Mouse (Mus musculus) hindbrain, embryonic 11.5 days (tissue): ENCODE results near the gene Wwc2. TPM values are rescaled to one million over a fixed set of nuclear protein-coding genes. Genes with fewer than 3 reads are reported as not detected.

Experiments
- ATAC-seq: fragments of 200-750 bp; cut with Nextera tagmentation; 2 replicates; pipeline ENCODE4 v1.8.0; 2017; ENCODE audit warnings: mild to moderate bottlenecking, moderate TSS enrichment, moderate library complexity; ENCODE audit not compliant: low FRiP score
- DNase-seq: peaks from one replicate; pipeline ENCODE4 v3.0.0-alpha.2; 2015; ENCODE audit warnings: low spot score
- H3K27ac ChIP-seq: fragments of 300-500 bp; sonication (generic); 2 replicates; pipeline ENCODE4 v1.5.1; 2014; ENCODE audit warnings: mild to moderate bottlenecking, low read depth, low read length
- H3K27me3 ChIP-seq: fragments of 300-500 bp; sonication (generic); 2 replicates; pipeline ENCODE4 v1.6.1; 2014; ENCODE audit warnings: mild to moderate bottlenecking, low read length, moderate library complexity, mixed read lengths; ENCODE audit not compliant: control insufficient read depth, insufficient read depth
- H3K36me3 ChIP-seq: fragments of 300-500 bp; sonication (generic); 2 replicates; pipeline ENCODE4 v1.6.1; 2014; ENCODE audit warnings: mild to moderate bottlenecking, low read length, moderate library complexity, mixed read lengths; ENCODE audit not compliant: control insufficient read depth, insufficient read depth
- H3K4me1 ChIP-seq: fragments of 300-500 bp; sonication (generic); replicated peaks from 2 replicates; pipeline ENCODE4 v1.6.1; 2014; ENCODE audit warnings: low read length, mixed read lengths; ENCODE audit not compliant: control insufficient read depth, insufficient read depth
- H3K4me2 ChIP-seq: fragments of 300-500 bp; sonication (generic); replicated peaks from 2 replicates; pipeline ENCODE4 v1.6.1; 2014; ENCODE audit warnings: mild to moderate bottlenecking, low read depth, low read length
- H3K4me3 ChIP-seq: fragments of 300-500 bp; sonication (generic); 2 replicates; pipeline ENCODE4 v1.5.1; 2014; ENCODE audit warnings: low read depth, low read length
- H3K9ac ChIP-seq: fragments of 300-500 bp; sonication (generic); 2 replicates; pipeline ENCODE4 v1.6.1; 2014; ENCODE audit warnings: low read depth, low read length
- H3K9me3 ChIP-seq: fragments of 300-500 bp; sonication (generic); 2 replicates; pipeline ENCODE4 v1.6.1; 2016; ENCODE audit warnings: low read length; ENCODE audit not compliant: control insufficient read depth
- WGBS: fragments of 180-500 bp; shearing (Covaris S2); extraction: QIAGEN DNeasy Blood & Tissue Kit; methylation state at CpG from one replicate; pipeline ENCODE4 v1.1.7; 2014; 5-methylcytosine and 5-hydroxymethylcytosine counted together
- polyA plus RNA-seq: library from polyadenylated mRNA; unstranded; fragments of >200 nt; fragmentation: Nextera tagmentation; extraction: Ambion mirVana; gene quantifications from 2 replicates; pipeline ENCODE4 v1.2.1, GENCODE M21; 2014

Gene Wwc2
- polyA plus RNA-seq, 1 experiment from 2014 or later = 10.0 TPM

GRCm38 (mm10) chr8:47883739-47884138 lies 107.0 kb downstream of the Wwc2 start:
- no peak overlapping the region for H3K9ac ChIP-seq
- no peak overlapping the region for H3K27ac ChIP-seq
- H3K36me3 ChIP-seq = no peaks in the 10 kb centered on the region
- H3K4me3 ChIP-seq = no peak overlapping the region
- H3K9me3 ChIP-seq = no peaks in the 10 kb centered on the region
- no peak overlapping the region for H3K4me2 ChIP-seq
- no peaks in the 10 kb centered on the region for H3K27me3 ChIP-seq
- 92% methylated on average over 8 of the region's 8 CpGs for WGBS
- ATAC-seq (no peak), DNase-seq (no peak)
- no peaks in the 10 kb centered on the region for H3K4me1 ChIP-seq

GRCm38 (mm10) chr8:47878516-47878915 lies 112.2 kb downstream of the Wwc2 start:
- no peak overlapping the region for H3K4me3 ChIP-seq
- no peak overlapping the region for H3K27ac ChIP-seq
- no peak overlapping the region for H3K9ac ChIP-seq
- no peak for ATAC-seq
- H3K27me3 ChIP-seq = no peaks in the 10 kb centered on the region
- H3K36me3 ChIP-seq = no peaks in the 10 kb centered on the region
- H3K9me3 ChIP-seq = no peaks in the 10 kb centered on the region
- 79% methylated on average over 3 of the region's 3 CpGs for WGBS
- H3K4me2 ChIP-seq = no peak overlapping the region
- no peaks in the 10 kb centered on the region for H3K4me1 ChIP-seq
- DNase-seq = no peak

- no peak overlapping the region for H3K9ac ChIP-seq
- no peaks in the 10 kb centered on the region for H3K9me3 ChIP-seq
- no peak for ATAC-seq
- H3K4me1 ChIP-seq = no peaks in the 10 kb centered on the region
- no peak for DNase-seq
- H3K36me3 ChIP-seq = no peaks in the 10 kb centered on the region
- H3K27me3 ChIP-seq = no peaks in the 10 kb centered on the region
- WGBS = 91% methylated on average over 12 of the region's 12 CpGs
- H3K4me3 ChIP-seq = no peak overlapping the region
- no peak overlapping the region for H3K4me2 ChIP-seq
- H3K27ac ChIP-seq = no peak overlapping the region
Observed at GRCm38 (mm10) chr8:47875865-47876264, 114.9 kb downstream of the Wwc2 start.

DNA sequence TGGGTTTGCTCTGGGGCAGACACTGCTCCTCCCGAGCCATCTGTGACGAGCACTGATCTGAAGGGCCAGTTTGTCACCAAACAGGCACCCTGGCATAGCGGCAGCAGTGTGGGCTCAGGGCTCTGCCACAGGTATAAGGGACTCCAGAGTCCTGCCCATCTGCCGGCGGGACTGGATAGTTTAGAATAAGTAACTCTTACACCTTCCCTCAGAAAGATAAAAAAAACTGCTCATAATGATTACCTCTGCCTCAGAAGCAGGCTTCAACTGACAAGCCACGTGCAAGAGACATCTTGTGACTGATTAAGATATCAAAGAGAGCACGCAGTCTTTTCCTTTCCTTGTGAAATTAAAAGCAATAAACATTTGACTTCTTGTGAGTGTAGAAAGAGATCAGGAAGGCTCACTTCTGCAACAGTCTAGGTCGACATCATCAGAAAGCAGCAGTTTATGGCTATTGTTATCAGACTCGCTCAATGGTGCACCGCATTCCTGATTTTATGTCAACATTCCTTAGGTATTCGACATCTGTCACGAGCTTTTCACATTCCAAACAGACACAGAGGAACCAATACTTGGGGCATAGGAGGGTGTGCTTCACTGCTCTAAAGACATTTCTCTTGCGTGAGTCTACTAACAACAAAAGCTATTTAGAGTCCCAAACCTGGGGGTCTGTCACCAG lies 116.1 kb downstream of the Wwc2 start:
- WGBS = 75% methylated on average over 13 of the region's 13 CpGs

DNA sequence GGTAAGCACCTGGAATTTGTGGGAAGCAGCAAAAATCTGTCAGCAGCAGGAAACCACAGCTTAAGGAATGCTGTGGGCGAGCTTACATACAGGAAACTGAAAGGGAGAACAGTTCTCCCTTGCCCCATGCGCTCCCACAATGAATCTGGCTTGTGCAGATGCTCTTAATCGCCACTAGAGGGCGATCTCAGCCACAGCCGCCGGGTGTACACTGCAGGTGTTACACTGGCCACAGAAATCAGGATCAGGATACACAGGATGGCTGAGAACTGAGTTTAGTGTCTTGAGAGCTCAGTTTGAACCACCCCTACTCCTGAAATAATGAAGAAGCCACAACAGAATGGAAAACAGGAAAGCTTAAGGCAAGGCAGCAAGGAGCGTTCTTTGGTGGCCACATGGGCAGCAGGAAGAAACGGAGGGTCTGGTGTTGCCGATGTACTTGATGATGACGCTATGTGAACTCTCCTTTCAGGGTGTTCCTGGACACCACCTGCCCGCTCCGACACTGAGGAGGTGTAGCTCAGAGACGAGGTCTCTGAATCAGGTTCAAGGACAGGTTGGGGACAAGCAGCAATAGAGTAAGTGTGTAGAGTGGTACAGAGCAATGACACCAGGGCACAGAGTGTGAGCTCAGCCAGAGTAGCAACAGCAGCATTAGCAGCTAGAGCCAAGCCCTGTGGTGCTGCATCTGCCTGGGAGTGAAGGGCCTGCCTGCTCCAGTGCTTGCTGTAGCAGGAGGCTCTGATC lies 118.2 kb downstream of the Wwc2 start:
- Histone ChIP-seq H3K4me3 (no peak overlapping the region), H3K4me2 (no peak overlapping the region), H3K27ac (no peak overlapping the region), H3K36me3 (no peaks in the 10 kb centered on the region), H3K9me3 (no peaks in the 10 kb centered on the region), H3K27me3 (no peaks in the 10 kb centered on the region), H3K4me1 (no peaks in the 10 kb centered on the region), H3K9ac (no peak overlapping the region)
- peak; percentile 80; the same call in 1 of the 2 replicates for ATAC-seq
- 52% methylated on average over 13 of the region's 13 CpGs for WGBS
- DNase-seq = peak; percentile 73

More for the DNA sequence above, 116.1 kb downstream of the Wwc2 start:
- no peak for ATAC-seq
- no peaks in the 10 kb centered on the region for H3K9me3 ChIP-seq
- no peak overlapping the region for H3K4me2 ChIP-seq
- no peak overlapping the region for H3K27ac ChIP-seq
- H3K36me3 ChIP-seq = no peaks in the 10 kb centered on the region
- no peak overlapping the region for H3K9ac ChIP-seq
- no peaks in the 10 kb centered on the region for H3K27me3 ChIP-seq
- DNase-seq = no peak
- H3K4me3 ChIP-seq = no peak overlapping the region
- no peaks in the 10 kb centered on the region for H3K4me1 ChIP-seq

- Histone ChIP-seq H3K27ac (no peak overlapping the region), H3K27me3 (no peaks in the 10 kb centered on the region), H3K4me2 (no peak overlapping the region), H3K9ac (no peak overlapping the region), H3K4me1 (no peaks in the 10 kb centered on the region), H3K4me3 (no peak overlapping the region), H3K36me3 (no peaks in the 10 kb centered on the region), H3K9me3 (no peaks in the 10 kb centered on the region)
- ATAC-seq = peak; percentile 47; the same call in 1 of the 2 replicates
- WGBS = 27% methylated on average over 8 of the region's 8 CpGs
- peak; percentile 90 for DNase-seq
Observed at GRCm38 (mm10) chr8:47867067-47867466, 123.7 kb downstream of the Wwc2 start.

DNA sequence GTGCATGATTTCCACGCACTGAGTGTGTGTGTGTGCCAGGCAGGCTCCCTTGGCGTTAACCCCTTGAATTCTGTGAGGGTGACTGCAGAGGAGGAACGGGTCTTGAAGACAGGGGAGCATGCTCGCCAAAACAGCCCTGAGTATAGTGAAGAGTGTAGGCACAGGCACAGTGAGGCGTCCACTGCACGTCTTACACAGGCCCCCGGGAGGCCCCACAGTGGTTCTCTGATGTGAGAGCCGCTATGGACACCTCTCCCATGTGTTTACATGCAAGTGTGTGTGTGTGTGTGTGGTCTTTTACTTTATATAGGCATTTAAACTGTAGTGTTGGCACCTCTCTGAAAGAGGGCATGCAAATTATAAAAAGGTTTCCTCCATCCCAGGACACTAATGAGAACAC lies 124.2 kb downstream of the Wwc2 start:
- DNase-seq = no peak
- no peak overlapping the region for H3K9ac ChIP-seq
- H3K4me3 ChIP-seq = no peak overlapping the region
- no peaks in the 10 kb centered on the region for H3K27me3 ChIP-seq
- H3K36me3 ChIP-seq = no peaks in the 10 kb centered on the region
- H3K27ac ChIP-seq = no peak overlapping the region
- ATAC-seq = no peak
- no peaks in the 10 kb centered on the region for H3K9me3 ChIP-seq
- no peak overlapping the region for H3K4me2 ChIP-seq
- no peaks in the 10 kb centered on the region for H3K4me1 ChIP-seq
- 89% methylated on average over 8 of the region's 8 CpGs for WGBS

- Histone ChIP-seq H3K36me3 (no peaks in the 10 kb centered on the region), H3K9ac (no peak overlapping the region), H3K4me1 (no peaks in the 10 kb centered on the region), H3K27ac (no peak overlapping the region), H3K9me3 (no peaks in the 10 kb centered on the region), H3K27me3 (no peaks in the 10 kb centered on the region), H3K4me3 (no peak overlapping the region), H3K4me2 (no peak overlapping the region)
- ATAC-seq (no peak), DNase-seq (no peak)
- 93% methylated on average over 12 of the region's 12 CpGs for WGBS
Observed at GRCm38 (mm10) chr8:47859259-47859658, 131.5 kb downstream of the Wwc2 start.

- ATAC-seq = no peak
- Histone ChIP-seq H3K27me3 (no peaks in the 10 kb centered on the region), H3K4me2 (no peak overlapping the region), H3K4me3 (no peak overlapping the region), H3K9me3 (no peaks in the 10 kb centered on the region), H3K27ac (no peak overlapping the region), H3K4me1 (no peaks in the 10 kb centered on the region), H3K9ac (no peak overlapping the region), H3K36me3 (no peaks in the 10 kb centered on the region)
- 89% methylated on average over 5 of the region's 5 CpGs for WGBS
- no peak for DNase-seq
Observed at GRCm38 (mm10) chr8:47853356-47853755, 137.4 kb downstream of the Wwc2 start.
